Mouse (Mus musculus): ENCODE measurements around the gene Bmi1. TPM values are rescaled to one million over a fixed set of nuclear protein-coding genes. Genes with fewer than 3 reads are reported as not detected.

Bmi1 gene
- polyA plus RNA-seq (2012; fragmentation: generic; extraction: Trizol) = 1 to 10 TPM in 1 of 2 experiments, under 1 TPM in 1; 0.87 to 9.0 TPM

GRCm38 (mm10) chr2:18676936-18677491 is at the start of gene Bmi1:
Bmi1 (plus strand) TSS chr2:18677018.

DNA sequence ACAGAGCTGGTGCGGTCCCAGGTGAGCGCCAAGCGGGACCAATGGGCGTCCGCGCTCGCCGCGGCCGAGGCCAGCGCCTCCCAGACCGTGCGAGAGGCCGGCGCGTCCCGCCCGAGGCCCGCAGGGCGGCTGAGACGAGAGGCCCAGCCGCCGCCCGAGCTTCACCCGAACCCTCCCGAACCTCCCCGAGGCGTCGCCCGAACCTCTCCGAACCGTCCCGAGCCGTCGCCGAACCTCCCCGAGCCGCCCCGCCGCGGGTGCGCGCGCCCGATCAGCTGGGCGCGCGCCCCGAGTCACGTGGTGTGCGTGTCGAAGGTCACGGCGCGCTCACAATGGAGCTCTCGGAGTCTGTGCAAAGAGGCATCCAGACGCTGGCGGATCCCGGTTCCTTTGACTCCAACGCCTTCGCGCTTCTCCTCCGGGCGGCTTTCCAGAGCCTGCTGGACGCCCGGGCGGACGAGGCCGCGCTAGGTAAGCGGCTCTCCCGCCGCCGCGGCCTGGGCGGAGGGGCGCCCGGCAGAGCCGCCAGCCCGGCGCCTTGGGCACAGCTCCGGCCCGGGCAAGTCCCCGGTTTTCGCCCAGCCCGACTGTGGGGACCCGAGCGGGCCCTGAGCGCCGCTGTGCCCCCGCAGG is 4.6 kb upstream of the Bmi1 start, which contains the start of gene Commd3:
Gene Commd3, plus strand, starts transcription at position 252 of the 633 bp plus-strand sequence.

DNA sequence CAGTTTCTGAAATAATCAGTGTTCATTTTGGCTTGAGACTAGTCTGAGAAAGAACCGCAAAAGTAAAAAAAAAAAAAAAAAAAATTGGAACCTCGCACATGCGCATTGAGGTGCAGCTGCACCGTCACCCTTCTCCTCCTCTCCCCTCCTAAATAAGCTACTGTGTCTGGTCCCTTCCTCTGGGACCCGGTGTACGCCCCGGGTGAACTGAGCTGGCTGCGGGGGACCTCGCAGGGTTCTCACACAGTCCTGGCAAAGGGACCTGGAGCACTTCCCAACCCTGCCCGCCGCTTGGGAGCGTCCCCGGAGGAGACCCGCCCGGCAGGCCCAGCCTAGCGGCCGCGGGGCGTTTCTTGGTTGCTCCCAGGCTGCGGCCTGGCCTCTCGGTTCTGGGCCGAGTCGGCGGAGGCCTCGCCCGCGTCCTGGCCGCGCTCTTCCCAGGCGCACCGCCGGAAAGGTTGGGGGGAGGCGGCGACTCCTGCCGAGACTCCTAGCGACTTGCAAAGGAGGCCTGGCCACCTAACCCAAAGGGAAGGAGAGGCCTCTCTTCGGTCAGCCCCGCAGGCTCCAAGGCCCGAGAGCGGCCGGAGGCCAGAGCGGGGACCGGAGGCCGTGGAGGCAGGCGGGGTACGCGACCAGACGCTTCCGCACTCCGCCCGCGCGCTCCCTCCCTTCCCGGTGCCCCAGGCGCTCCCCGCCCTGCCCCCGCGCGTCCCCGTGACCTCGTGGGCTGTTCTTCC is 17.2 kb downstream of the Bmi1 start, which contains the start of gene Spag6:
Gene Spag6, plus strand, starts transcription at position 162 of the 740 bp plus-strand sequence.

Other genes starting within 250 kb of the Bmi1 start
- 100 to 1,000 TPM in 1 of 2 experiments, 10 to 100 TPM in 1; 15.3 to 129 TPM for gene Commd3, start 4.6 kb upstream of the Bmi1 start, polyA plus RNA-seq (2012; fragmentation: generic; extraction: Trizol)
- gene Spag6, start 17.0 kb downstream of the Bmi1 start, polyA plus RNA-seq (2012; fragmentation: generic; extraction: Trizol) = 1 to 10 TPM in 1 of 2 experiments, under 1 TPM in 1; 0.39 to 2.3 TPM

All from C3H10T1/2 (cell line).